Mouse (Mus musculus) left cerebral cortex, postnatal 36 days (tissue): ENCODE measurements around the gene Kcnk13. TPM values are rescaled to one million over a fixed set of nuclear protein-coding genes. Genes with fewer than 3 reads are reported as not detected.
"Not testable (repeated sequence)": the region's sequence is repeated elsewhere in the genome, so short reads cannot be mapped to it uniquely, and the experiment has no call there.

ENCODE experiments used
- DNase-seq, 2 experiments: peaks; one replicate each; pipeline ENCODE4 v3.0.0; 2021 to 2022; ENCODE audit warnings: low spot score in 2 of 2, mixed read lengths in 1 of 2
- intact Hi-C: fragments of 180-260 bp; cut with DNase I; formaldehyde crosslinking; loops from one replicate; pipeline ENCODE4 v1.15.1; 2025
- total RNA-seq, 2 experiments: library from RNA; stranded (reverse); gene quantifications; 2 replicates each; pipeline ENCODE4 v1.2.3; 2021

Kcnk13 gene
- total RNA-seq, 2 experiments from 2014 or later = 7.5 to 8.2 TPM

- intact Hi-C loops = no loop called here
- no peak for DNase-seq
These were observed 4.4 kb upstream of the Kcnk13 start for GRCm38 (mm10) chr12:99959930-99960329.

GRCm38 (mm10) chr12:99960675-99961074, 3.6 kb upstream of the Kcnk13 start:
- intact Hi-C loops = no loop called here
- no peak for DNase-seq

- DNase-seq = peak; percentile 41 to 55
- intact Hi-C loops = loop anchor here (2.0 kb wide), 2 partner anchors 63 to 139 kb away; no protein-coding TSS in a partner anchor
These were observed 1.2 kb downstream of the Kcnk13 start for GRCm38 (mm10) chr12:99965203-99966115.

GRCm38 (mm10) chr12:99966116-99966770, 1.9 kb downstream of the Kcnk13 start:
- intact Hi-C loops = loop anchor here (2.0 kb wide), 1 partner anchor 139 kb away; no protein-coding TSS in a partner anchor

GRCm38 (mm10) chr12:99966881-99967363, 2.6 kb downstream of the Kcnk13 start:
- DNase-seq = no peak
- intact Hi-C loops = loop anchor here (2.0 kb wide), 1 partner anchor 138 kb away; no protein-coding TSS in a partner anchor

More at GRCm38 (mm10) chr12:99966116-99966770, 1.9 kb downstream of the Kcnk13 start:
- no peak for DNase-seq

- intact Hi-C loops = no loop called here
- no peak for DNase-seq
These were observed 5.6 kb downstream of the Kcnk13 start for GRCm38 (mm10) chr12:99969906-99970305.

- DNase-seq, intact Hi-C loops: not testable (repeated sequence)
These were observed 7.1 kb downstream of the Kcnk13 start for GRCm38 (mm10) chr12:99971205-99971894.

GRCm38 (mm10) chr12:99972825-99973224, 8.5 kb downstream of the Kcnk13 start:
- intact Hi-C loops = no loop called here
- DNase-seq = no peak

- intact Hi-C loops = no loop called here
- DNase-seq = no peak
These were observed 9.4 kb downstream of the Kcnk13 start for GRCm38 (mm10) chr12:99973659-99974058.

- intact Hi-C loops = no loop called here
- no peak for DNase-seq
These were observed 15.2 kb downstream of the Kcnk13 start for GRCm38 (mm10) chr12:99979541-99979940.

- no peak for DNase-seq
- intact Hi-C loops = no loop called here
These were observed 22.5 kb downstream of the Kcnk13 start for GRCm38 (mm10) chr12:99986797-99987196.

GRCm38 (mm10) chr12:99988144-99988543, 23.8 kb downstream of the Kcnk13 start:
- intact Hi-C loops = no loop called here
- no peak for DNase-seq

- intact Hi-C loops = no loop called here
- DNase-seq = no peak
These were observed 28.1 kb downstream of the Kcnk13 start for GRCm38 (mm10) chr12:99992362-99992862.

- DNase-seq = no peak
- intact Hi-C loops = no loop called here
These were observed 29.0 kb downstream of the Kcnk13 start for GRCm38 (mm10) chr12:99993146-99993890.

- no peak for DNase-seq
- intact Hi-C loops = no loop called here
These were observed 31.7 kb downstream of the Kcnk13 start for GRCm38 (mm10) chr12:99995951-99996350.

- intact Hi-C loops = no loop called here
- no peak for DNase-seq
These were observed 35.4 kb downstream of the Kcnk13 start for GRCm38 (mm10) chr12:99999726-100000125.

- intact Hi-C loops = no loop called here
- DNase-seq = no peak
These were observed 36.1 kb downstream of the Kcnk13 start for GRCm38 (mm10) chr12:100000381-100000780.

- intact Hi-C loops = no loop called here
- DNase-seq = no peak
These were observed 36.9 kb downstream of the Kcnk13 start for GRCm38 (mm10) chr12:100001246-100001645.

- DNase-seq = no peak
- intact Hi-C loops = no loop called here
These were observed 37.6 kb downstream of the Kcnk13 start for GRCm38 (mm10) chr12:100001910-100002309.
